Mouse (Mus musculus) heart, postnatal 0 days (tissue): ENCODE data around the gene Dock8. TPM values are rescaled to one million over a fixed set of nuclear protein-coding genes. Genes with fewer than 3 reads are reported as not detected.

ENCODE experiments used
- ATAC-seq: fragments of 200-750 bp; cut with Nextera tagmentation; 2 replicates; pipeline ENCODE4 v1.8.0; 2017; ENCODE audit warnings: low read depth, moderate number of reproducible peaks, moderate library complexity; ENCODE audit not compliant: insufficient read depth
- DNase-seq: peaks from one replicate; pipeline ENCODE4 v3.0.0-alpha.2; 2016; ENCODE audit warnings: low spot score
- H3K27ac ChIP-seq: fragments of 300-500 bp; sonication (generic); 2 replicates; pipeline ENCODE4 v1.5.1; 2014; ENCODE audit warnings: low read depth, mild to moderate bottlenecking
- H3K27me3 ChIP-seq: fragments of 300-500 bp; sonication (generic); 2 replicates; pipeline ENCODE4 v1.6.1; 2014; ENCODE audit warnings: low read length, mixed read lengths; ENCODE audit not compliant: control insufficient read depth, insufficient read depth
- H3K36me3 ChIP-seq: fragments of 300-500 bp; sonication (generic); replicated peaks from 2 replicates; pipeline ENCODE4 v1.6.1; 2014; ENCODE audit warnings: low read length, mixed read lengths; ENCODE audit not compliant: control insufficient read depth, insufficient read depth
- H3K4me1 ChIP-seq: fragments of 300-500 bp; sonication (generic); 2 replicates; pipeline ENCODE4 v1.6.1; 2014; ENCODE audit warnings: antibody characterized with exemption; ENCODE audit not compliant: control insufficient read depth, insufficient read depth
- H3K4me2 ChIP-seq: fragments of 300-500 bp; sonication (generic); 2 replicates; pipeline ENCODE4 v1.6.1; 2014; ENCODE audit warnings: low read depth, mild to moderate bottlenecking, low read length, moderate library complexity
- H3K4me3 ChIP-seq: fragments of 300-500 bp; sonication (generic); 2 replicates; pipeline ENCODE4 v1.5.1; 2014; ENCODE audit warnings: low read depth, low read length
- H3K9ac ChIP-seq: fragments of 300-500 bp; sonication (generic); replicated peaks from 2 replicates; pipeline ENCODE4 v1.6.1; 2014; ENCODE audit warnings: low read depth, low read length, mixed read lengths
- H3K9me3 ChIP-seq: fragments of 300-500 bp; sonication (generic); replicated peaks from 2 replicates; pipeline ENCODE4 v1.6.1; 2016; ENCODE audit warnings: low read length; ENCODE audit not compliant: control insufficient read depth
- CTCF ChIP-seq: IDR thresholded peaks from 2 replicates; pipeline ENCODE4 v1.5.1; 2016; ENCODE audit warnings: antibody characterized with exemption, control low read depth, low read depth
- EP300 ChIP-seq: IDR thresholded peaks from 2 replicates; pipeline ENCODE4 v1.6.1; 2016; ENCODE audit warnings: antibody characterized with exemption, low read depth
- WGBS: fragments of 180-500 bp; shearing (Covaris S2); extraction: QIAGEN DNeasy Blood & Tissue Kit; methylation state at CpG from one replicate; pipeline ENCODE4 v1.1.7; 2014; 5-methylcytosine and 5-hydroxymethylcytosine counted together
- polyA plus RNA-seq: library from polyadenylated mRNA; unstranded; fragments of >200 nt; fragmentation: Nextera tagmentation; extraction: Ambion mirVana; gene quantifications from 2 replicates; pipeline ENCODE4 v1.2.1, GENCODE M21; 2015
- total RNA-seq: library from RNA; depleted of rRNA; stranded (reverse); fragments of >200 nt; gene quantifications from 2 replicates; pipeline ENCODE4 v1.2.3, GENCODE M21; 2014; ENCODE audit warnings: low replicate concordance

Gene Dock8
- total and polyA plus RNA-seq, 2 experiments from 2014 or later = 2.4 to 6.0 TPM

DNA sequence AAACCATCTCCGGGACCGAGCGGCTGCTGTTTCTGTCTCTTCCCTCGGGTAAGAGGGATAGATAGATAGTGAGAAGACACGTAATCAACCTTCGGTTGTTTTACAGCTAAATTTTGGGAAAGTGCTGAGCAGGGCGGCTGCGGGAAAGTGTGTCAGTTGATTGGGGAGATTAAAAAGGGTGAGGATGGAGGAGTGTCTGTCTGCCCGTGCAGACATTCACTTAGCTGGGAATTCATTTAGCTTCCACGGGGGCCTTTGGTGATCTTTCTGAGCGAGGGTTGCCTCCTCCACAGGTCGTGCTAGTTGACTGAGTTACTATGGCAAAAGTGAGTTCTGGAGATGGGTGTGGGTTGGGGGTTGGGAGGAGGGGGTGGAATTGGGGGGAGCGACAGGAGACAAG, 238.8 kb downstream of the Dock8 start:
- peak overlapping the region; percentile 77 for H3K4me2 ChIP-seq
- 9% methylated on average over 13 of the region's 13 CpGs for WGBS
- H3K9ac ChIP-seq = peak overlapping the region; percentile 61; the same call in 1 of the 2 replicates
- TF ChIP-seq EP300 (no peak), CTCF (no peak)
- peak overlapping the region; percentile 5; the same call in 1 of the 2 replicates for H3K27ac ChIP-seq
- DNase-seq (no peak), ATAC-seq (no peak)
- peak overlapping the region; percentile 62 for H3K4me3 ChIP-seq
- peaks cover 18% of the 10 kb centered on the region for H3K4me1 ChIP-seq
- peaks cover 21% of the 10 kb centered on the region; the same call in 1 of the 2 replicates for H3K27me3 ChIP-seq
- no peaks in the 10 kb centered on the region for H3K36me3 ChIP-seq
- no peaks in the 10 kb centered on the region for H3K9me3 ChIP-seq

DNA sequence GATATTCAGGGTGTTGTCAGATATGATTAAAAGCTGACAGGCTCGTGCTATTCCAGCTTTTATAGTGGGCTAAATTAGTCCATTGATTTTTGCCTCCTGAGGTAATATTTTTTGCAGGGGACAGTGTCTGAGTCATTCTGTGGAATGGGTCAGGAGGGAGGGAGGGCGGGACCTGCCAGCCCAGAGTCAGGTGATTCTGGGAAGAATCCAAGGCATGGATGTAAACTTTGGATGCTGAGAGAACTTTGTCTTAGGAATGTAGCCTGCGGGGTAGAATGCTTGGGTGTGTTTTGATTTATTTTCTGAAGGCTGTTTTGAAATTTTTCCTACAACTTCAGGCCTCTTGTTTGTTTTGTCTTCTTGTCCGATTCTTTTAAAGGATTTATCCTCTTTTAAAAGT, 244.2 kb downstream of the Dock8 start:
- WGBS = 66% methylated on average over 4 of the region's 4 CpGs
- Histone ChIP-seq H3K27ac (no peak overlapping the region), H3K4me3 (no peak overlapping the region), H3K4me1 (peaks cover 24% of the 10 kb centered on the region), H3K27me3 (no peaks in the 10 kb centered on the region), H3K36me3 (no peaks in the 10 kb centered on the region), H3K4me2 (no peak overlapping the region), H3K9ac (no peak overlapping the region), H3K9me3 (no peaks in the 10 kb centered on the region)
- ATAC-seq (no peak), DNase-seq (no peak)
- TF ChIP-seq EP300 = no peak
- TF ChIP-seq CTCF = no peak

DNA sequence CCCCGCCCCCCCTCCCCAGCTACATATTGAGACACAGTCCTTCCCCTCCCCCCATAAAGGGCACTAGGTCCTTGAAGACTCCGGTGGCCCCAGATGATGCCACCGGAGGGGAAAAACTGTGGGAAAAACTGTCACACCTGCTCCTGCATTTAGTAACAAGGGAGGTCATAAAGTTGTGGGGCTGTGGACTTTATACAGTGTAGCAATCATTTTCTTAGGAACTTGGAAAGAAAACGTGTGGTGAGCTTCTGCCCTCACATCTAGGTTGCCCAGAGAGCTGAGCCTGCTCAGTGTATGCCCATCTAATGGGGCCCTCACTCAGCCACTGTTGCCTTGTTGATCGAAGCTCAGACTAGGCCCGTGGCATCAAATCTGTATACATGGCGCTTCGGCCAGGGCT, 246.7 kb downstream of the Dock8 start:
- 88% methylated on average over 8 of the region's 8 CpGs for WGBS
- TF ChIP-seq EP300 = no peak
- no peak for TF ChIP-seq CTCF
- H3K4me3 ChIP-seq = no peak overlapping the region
- no peaks in the 10 kb centered on the region for H3K9me3 ChIP-seq
- ATAC-seq (no peak), DNase-seq (no peak)
- H3K4me2 ChIP-seq = no peak overlapping the region
- no peaks in the 10 kb centered on the region for H3K36me3 ChIP-seq
- no peak overlapping the region for H3K9ac ChIP-seq
- peaks cover 21% of the 10 kb centered on the region for H3K4me1 ChIP-seq
- H3K27ac ChIP-seq = no peak overlapping the region
- H3K27me3 ChIP-seq = no peaks in the 10 kb centered on the region

DNA sequence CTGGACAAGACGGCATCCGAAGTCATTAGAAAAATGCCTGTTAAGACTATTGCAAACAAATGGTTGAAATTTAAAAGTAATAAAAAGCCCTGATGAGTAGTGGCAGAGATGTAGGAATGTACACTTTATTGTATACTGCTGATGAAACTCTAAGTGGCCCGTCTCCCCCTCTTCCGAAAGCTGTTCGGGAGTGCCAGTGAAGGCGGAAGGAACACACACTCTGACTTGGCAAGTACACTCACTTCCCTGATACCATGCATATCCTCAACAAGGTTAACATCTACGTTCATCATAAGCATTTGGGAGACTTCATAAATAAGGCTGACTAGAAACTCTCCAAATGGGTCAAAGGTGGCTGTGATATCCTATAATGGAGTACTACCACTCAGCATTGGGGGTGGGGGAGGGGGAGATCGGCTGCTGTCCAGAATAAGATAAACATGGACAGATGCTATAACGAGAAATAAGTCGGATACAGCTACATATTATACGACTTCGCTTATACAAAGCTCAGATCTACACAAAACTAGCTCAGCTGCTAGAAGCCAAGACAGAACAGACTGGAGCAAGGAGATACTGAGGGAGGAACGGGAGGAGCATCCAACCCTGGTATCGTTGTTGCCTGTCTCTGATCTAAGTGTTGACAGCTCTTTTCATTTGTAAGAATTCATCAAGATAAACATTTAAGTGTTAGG, 248.7 kb downstream of the Dock8 start:
- H3K4me1 ChIP-seq = peaks cover 27% of the 10 kb centered on the region
- no peak for ATAC-seq
- no peak overlapping the region for H3K4me2 ChIP-seq

DNA sequence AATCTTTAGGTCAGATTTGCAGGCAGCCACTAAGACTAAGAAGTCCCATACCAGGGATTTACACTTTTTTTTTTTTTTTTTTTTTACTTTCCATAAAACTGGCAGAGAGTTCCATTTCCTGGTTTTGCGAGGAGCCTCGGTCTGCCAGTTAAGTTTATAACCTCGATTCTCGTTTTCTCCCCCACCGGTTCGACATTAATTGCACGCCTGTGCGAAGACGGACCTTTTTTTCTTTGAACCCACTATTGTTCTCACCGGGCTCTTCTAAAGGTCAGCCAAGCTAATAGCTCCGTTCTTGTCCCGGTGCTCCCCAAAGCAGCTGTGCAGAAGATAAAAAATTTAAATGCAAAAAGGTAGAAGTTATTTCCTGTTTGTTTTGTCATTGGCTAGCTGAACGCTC, 249.9 kb downstream of the Dock8 start:
- no peak for ATAC-seq
- H3K4me2 ChIP-seq = no peak overlapping the region

More for the DNA sequence above, 248.7 kb downstream of the Dock8 start:
- no peaks in the 10 kb centered on the region for H3K36me3 ChIP-seq
- TF ChIP-seq CTCF (no peak), EP300 (no peak)
- H3K27me3 ChIP-seq = no peaks in the 10 kb centered on the region
- H3K27ac ChIP-seq = no peak overlapping the region
- H3K9ac ChIP-seq = no peak overlapping the region
- WGBS = 59% methylated on average over 14 of the region's 14 CpGs
- H3K4me3 ChIP-seq = no peak overlapping the region
- no peaks in the 10 kb centered on the region for H3K9me3 ChIP-seq
- no peak for DNase-seq

More for the DNA sequence above, 249.9 kb downstream of the Dock8 start:
- Histone ChIP-seq H3K4me1 (peaks cover 39% of the 10 kb centered on the region), H3K27ac (no peak overlapping the region), H3K36me3 (no peaks in the 10 kb centered on the region), H3K9me3 (no peaks in the 10 kb centered on the region), H3K9ac (no peak overlapping the region), H3K27me3 (no peaks in the 10 kb centered on the region), H3K4me3 (no peak overlapping the region)
- DNase-seq = no peak
- 83% methylated on average over 13 of the region's 13 CpGs for WGBS
- TF ChIP-seq EP300 (no peak), CTCF (no peak)
